8 mouse cellular contexts compared by ENCODE assay signal in genomic region chr9:102353636-102354491, GRCm38 (mm10). TPM values are rescaled to one million over a fixed set of nuclear protein-coding genes. Genes with fewer than 3 reads are reported as not detected.
DNase-seq lines count a peak whose midpoint lies in the region; ATAC-seq lines count a peak whose summit lies in the region.

No protein-coding gene starts in this region.

- peak; percentile 12 for DNase-seq in thymus, postnatal 4 days
- DNase-seq in thymus, postnatal 10 days (ENCODE audit: low spot score in 2 of 2): no peak
- DNase-seq in embryonic facial prominence, embryonic 14.5 days (ENCODE audit: low spot score): peak; percentile 16
- peak; percentile 15 for DNase-seq in kidney, postnatal 14 days
- DNase-seq in midbrain, embryonic 10.5 days (ENCODE audit: low spot score): peak; percentile 72
- DNase-seq in telencephalon, adult 2 months (ENCODE audit: low read depth, low spot score): peak; percentile 11
- no peak for DNase-seq in T-cell, adult 2 months (ENCODE audit: low spot score)

- H3K4me3 ChIP-seq in embryonic facial prominence, embryonic 14.5 days (ENCODE audit: low read depth, low read length): peak overlapping the region; percentile 71
- H3K4me3 ChIP-seq in heart, embryonic 16.5 days (ENCODE audit: low read length): peak overlapping the region; percentile 64
- peak overlapping the region; percentile 83 for H3K4me3 ChIP-seq in midbrain, embryonic 10.5 days

- H3K4me2 ChIP-seq in embryonic facial prominence, embryonic 14.5 days (ENCODE audit: low read depth, low read length): peak overlapping the region; percentile 100
- peak overlapping the region; percentile 95 for H3K4me2 ChIP-seq in heart, embryonic 16.5 days (ENCODE audit: low read depth, low read length)

- under 1% methylated on average over 52 of the region's 70 CpGs for WGBS in embryonic facial prominence, embryonic 14.5 days
- under 1% methylated on average over 68 of the region's 70 CpGs for WGBS in heart, embryonic 16.5 days
- WGBS in midbrain, embryonic 10.5 days: under 1% methylated on average over 68 of the region's 70 CpGs

- no peak overlapping the region for H3K27ac ChIP-seq in embryonic facial prominence, embryonic 14.5 days (replicated peaks; ENCODE audit: low read depth, low read length)
- H3K27ac ChIP-seq in heart, embryonic 16.5 days (ENCODE audit: low read length): no peak overlapping the region
- H3K27ac ChIP-seq in midbrain, embryonic 10.5 days (replicated peaks): peak overlapping the region; percentile 90

- H3K9ac ChIP-seq in embryonic facial prominence, embryonic 14.5 days (ENCODE audit: low read depth, low read length): peak overlapping the region; percentile 70
- peak overlapping the region; percentile 67 for H3K9ac ChIP-seq in heart, embryonic 16.5 days (ENCODE audit: low read length)

- H3K36me3 ChIP-seq in embryonic facial prominence, embryonic 14.5 days (ENCODE audit: control insufficient read depth, insufficient read depth, low read length): no peaks in the 10 kb centered on the region
- no peaks in the 10 kb centered on the region for H3K36me3 ChIP-seq in heart, embryonic 16.5 days (ENCODE audit: control insufficient read depth, insufficient read depth)
- H3K36me3 ChIP-seq in midbrain, embryonic 10.5 days: no peaks in the 10 kb centered on the region

- H3K27me3 ChIP-seq in embryonic facial prominence, embryonic 14.5 days (replicated peaks; ENCODE audit: control insufficient read depth, insufficient read depth, low read length): peaks cover 70% of the 10 kb centered on the region
- peaks cover 89% of the 10 kb centered on the region for H3K27me3 ChIP-seq in heart, embryonic 16.5 days (ENCODE audit: control insufficient read depth, insufficient read depth, low read length)
- H3K27me3 ChIP-seq in midbrain, embryonic 10.5 days (ENCODE audit: low read depth, poor library complexity, severe bottlenecking): peaks cover 84% of the 10 kb centered on the region

- H3K9me3 ChIP-seq in embryonic facial prominence, embryonic 14.5 days (ENCODE audit: control insufficient read depth, low read length): no peaks in the 10 kb centered on the region
- H3K9me3 ChIP-seq in heart, embryonic 16.5 days (replicated peaks; ENCODE audit: control insufficient read depth, low read length): no peaks in the 10 kb centered on the region
- H3K9me3 ChIP-seq in midbrain, embryonic 10.5 days (replicated peaks): no peaks in the 10 kb centered on the region

- 0 out of 2 replicates have a peak, but pooled peaks cover 4% of the 10 kb centered on the region for H3K4me1 ChIP-seq in embryonic facial prominence, embryonic 14.5 days (ENCODE audit: control insufficient read depth, insufficient read depth, low read length)
- H3K4me1 ChIP-seq in heart, embryonic 16.5 days (ENCODE audit: control insufficient read depth, insufficient read depth, low read length): peaks cover 10% of the 10 kb centered on the region; the same call in 1 of the 2 replicates
- peaks cover 32% of the 10 kb centered on the region for H3K4me1 ChIP-seq in midbrain, embryonic 10.5 days

- ATAC-seq in embryonic facial prominence, embryonic 14.5 days (ENCODE audit: low read depth): peak; percentile 32
- peak; percentile 19 for ATAC-seq in heart, embryonic 16.5 days (replicated peaks; ENCODE audit: extremely low read depth, insufficient read depth, low FRiP score)

RNA-seq across cellular contexts. Expression of gene Ephb1, which starts 0.6 kb away (rescaled TPM):
- 3.9 and 4.4 TPM in 2 replicates for polyA plus RNA-seq in embryonic facial prominence, embryonic 14.5 days (2014; fragmentation: Nextera tagmentation; extraction: Ambion mirVana)
- 1.1 and 1.3 TPM in 2 replicates for polyA plus RNA-seq in heart, embryonic 16.5 days (2015; fragmentation: Nextera tagmentation; extraction: Ambion mirVana)
- polyA plus RNA-seq in midbrain, embryonic 10.5 days (2016; fragmentation: Nextera tagmentation; extraction: Ambion mirVana): 9.5 and 14.7 TPM in 2 replicates

Comparison
In these comparisons a context has a peak if more than half of its experiments do, and no peak if none do; other contexts are left out.
1. DNase-seq: peak in thymus, postnatal 4 days (single experiment), embryonic facial prominence, embryonic 14.5 days (single experiment), kidney, postnatal 14 days (single experiment), midbrain, embryonic 10.5 days (single experiment) and telencephalon, adult 2 months (single experiment); none in thymus, postnatal 10 days (0 of 2) and T-cell, adult 2 months (single experiment).
2. Peak in every context shown above with its lines, with median percentiles within 50 percentile points of each other: H3K4me3 ChIP-seq.